Mouse (Mus musculus): Measurements from ENCODE around the gene R3hdm1. TPM values are rescaled to one million over a fixed set of nuclear protein-coding genes. Genes with fewer than 3 reads are reported as not detected.

R3hdm1 gene
- polyA plus RNA-seq, 1 experiment, result 151 TPM

GRCm38 (mm10) chr1:128062167-128062566 is 40.9 kb upstream of the R3hdm1 start:
- H3K27me3 ChIP-seq (ENCODE audit: control insufficient read depth, insufficient read depth, low read length, poor library complexity, severe bottlenecking), result no peaks in the 10 kb centered on the region
- H3K27ac ChIP-seq (ENCODE audit: insufficient read depth, low read length), result no peak overlapping the region
- H3K9ac ChIP-seq (ENCODE audit: low read depth, poor library complexity, severe bottlenecking), result no peak overlapping the region
- TF ChIP-seq POLR2A (IDR thresholded peaks at IDR 0.05; ENCODE audit: insufficient read depth, low read length), result no peak
- TF ChIP-seq CTCF (IDR thresholded peaks at IDR 0.05; ENCODE audit: low read depth, low read length), result no peak
- TF ChIP-seq EP300 (IDR thresholded peaks at IDR 0.05; ENCODE audit: insufficient read depth, low read depth, low read length), result no peak
- no peak overlapping the region for H3K4me3 ChIP-seq (ENCODE audit: low read depth, low read length)
- H3K4me1 ChIP-seq (ENCODE audit: control insufficient read depth, insufficient read depth, low read length), result no peaks in the 10 kb centered on the region
- peaks cover 2% of the 10 kb centered on the region; the same call in 1 of the 2 replicates for H3K9me3 ChIP-seq (replicated peaks; ENCODE audit: control insufficient read depth, insufficient read depth, low read length, poor library complexity, severe bottlenecking)
- no peaks in the 10 kb centered on the region; the same call in 1 of the 2 replicates for H3K36me3 ChIP-seq (ENCODE audit: control insufficient read depth, insufficient read depth, low read length, poor library complexity, severe bottlenecking)

DNA sequence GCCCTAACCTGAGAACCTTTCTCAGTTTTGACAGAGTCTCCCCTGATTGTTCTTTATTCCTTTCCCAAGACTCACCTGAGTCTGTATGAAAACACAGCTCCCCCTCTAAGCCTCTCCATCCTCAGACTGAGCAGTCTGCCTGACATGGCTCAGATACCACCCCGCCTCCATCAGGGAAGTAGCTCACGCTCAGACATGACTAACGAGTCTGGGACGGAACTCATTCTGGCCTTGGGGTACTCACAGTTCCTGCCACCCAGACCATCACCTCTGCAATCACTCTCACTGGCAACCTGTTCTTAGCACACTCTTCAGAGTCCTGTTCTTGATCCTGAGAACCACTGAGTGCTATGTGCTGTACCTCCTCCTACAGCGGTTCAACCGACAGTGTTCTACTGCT is 38.4 kb upstream of the R3hdm1 start:
- no peaks in the 10 kb centered on the region for H3K4me1 ChIP-seq (ENCODE audit: control insufficient read depth, insufficient read depth, low read length)
- H3K4me3 ChIP-seq (ENCODE audit: low read depth, low read length), result no peak overlapping the region
- H3K9me3 ChIP-seq (replicated peaks; ENCODE audit: control insufficient read depth, insufficient read depth, low read length, poor library complexity, severe bottlenecking), result peaks cover 3% of the 10 kb centered on the region; the same call in 1 of the 2 replicates
- TF ChIP-seq POLR2A (IDR thresholded peaks at IDR 0.05; ENCODE audit: insufficient read depth, low read length) (no peak), CTCF (IDR thresholded peaks at IDR 0.05; ENCODE audit: low read depth, low read length) (no peak), EP300 (IDR thresholded peaks at IDR 0.05; ENCODE audit: insufficient read depth, low read depth, low read length) (no peak)
- H3K27ac ChIP-seq (ENCODE audit: insufficient read depth, low read length), result no peak overlapping the region
- H3K36me3 ChIP-seq (ENCODE audit: control insufficient read depth, insufficient read depth, low read length, poor library complexity, severe bottlenecking), result no peaks in the 10 kb centered on the region; the same call in 1 of the 2 replicates
- no peak overlapping the region for H3K9ac ChIP-seq (ENCODE audit: low read depth, poor library complexity, severe bottlenecking)
- H3K27me3 ChIP-seq (ENCODE audit: control insufficient read depth, insufficient read depth, low read length, poor library complexity, severe bottlenecking), result no peaks in the 10 kb centered on the region

- TF ChIP-seq POLR2A (IDR thresholded peaks at IDR 0.05; ENCODE audit: insufficient read depth, low read length), result no peak
- no peak for TF ChIP-seq CTCF (IDR thresholded peaks at IDR 0.05; ENCODE audit: low read depth, low read length)
- TF ChIP-seq EP300 (IDR thresholded peaks at IDR 0.05; ENCODE audit: insufficient read depth, low read depth, low read length), result no peak
- Histone ChIP-seq H3K9me3 (replicated peaks; ENCODE audit: control insufficient read depth, insufficient read depth, low read length, poor library complexity, severe bottlenecking) (peaks cover 3% of the 10 kb centered on the region; the same call in 1 of the 2 replicates), H3K9ac (ENCODE audit: low read depth, poor library complexity, severe bottlenecking) (no peak overlapping the region), H3K4me3 (ENCODE audit: low read depth, low read length) (no peak overlapping the region), H3K36me3 (ENCODE audit: control insufficient read depth, insufficient read depth, low read length, poor library complexity, severe bottlenecking) (no peaks in the 10 kb centered on the region; the same call in 1 of the 2 replicates), H3K4me1 (ENCODE audit: control insufficient read depth, insufficient read depth, low read length) (no peaks in the 10 kb centered on the region), H3K27me3 (ENCODE audit: control insufficient read depth, insufficient read depth, low read length, poor library complexity, severe bottlenecking) (no peaks in the 10 kb centered on the region), H3K27ac (ENCODE audit: insufficient read depth, low read length) (no peak overlapping the region)
Observed at GRCm38 (mm10) chr1:128068945-128069397, 34.1 kb upstream of the R3hdm1 start.

GRCm38 (mm10) chr1:128070003-128070402 is 33.1 kb upstream of the R3hdm1 start:
- TF ChIP-seq CTCF (IDR thresholded peaks at IDR 0.05; ENCODE audit: low read depth, low read length) (no peak), POLR2A (IDR thresholded peaks at IDR 0.05; ENCODE audit: insufficient read depth, low read length) (no peak), EP300 (IDR thresholded peaks at IDR 0.05; ENCODE audit: insufficient read depth, low read depth, low read length) (no peak)
- Histone ChIP-seq H3K27me3 (ENCODE audit: control insufficient read depth, insufficient read depth, low read length, poor library complexity, severe bottlenecking) (no peaks in the 10 kb centered on the region), H3K9ac (ENCODE audit: low read depth, poor library complexity, severe bottlenecking) (no peak overlapping the region), H3K4me1 (ENCODE audit: control insufficient read depth, insufficient read depth, low read length) (no peaks in the 10 kb centered on the region), H3K27ac (ENCODE audit: insufficient read depth, low read length) (no peak overlapping the region), H3K9me3 (replicated peaks; ENCODE audit: control insufficient read depth, insufficient read depth, low read length, poor library complexity, severe bottlenecking) (peaks cover 3% of the 10 kb centered on the region; the same call in 1 of the 2 replicates), H3K4me3 (ENCODE audit: low read depth, low read length) (no peak overlapping the region), H3K36me3 (ENCODE audit: control insufficient read depth, insufficient read depth, low read length, poor library complexity, severe bottlenecking) (peaks cover 3% of the 10 kb centered on the region; the same call in 1 of the 2 replicates)

DNA sequence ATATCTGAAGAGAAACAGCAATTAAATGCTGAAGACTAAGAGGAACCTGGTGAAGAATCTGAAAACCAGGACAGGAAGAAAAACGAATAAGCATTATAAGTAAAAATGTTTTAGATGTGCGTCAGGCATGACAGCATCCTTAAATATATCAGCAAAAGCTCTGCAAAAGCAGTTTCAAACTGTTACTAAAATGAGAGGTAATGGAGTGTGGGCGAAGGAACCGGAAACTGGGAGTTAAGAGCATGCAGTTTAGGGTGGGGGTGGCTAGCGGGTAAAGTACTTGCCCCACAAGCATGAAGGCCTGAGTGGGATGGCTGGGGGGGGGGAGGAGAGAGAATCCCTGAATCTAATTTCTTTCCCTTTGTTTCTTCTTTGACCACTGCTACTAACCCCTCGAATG is 30.1 kb upstream of the R3hdm1 start:
- H3K4me1 ChIP-seq (ENCODE audit: control insufficient read depth, insufficient read depth, low read length), result no peaks in the 10 kb centered on the region
- no peaks in the 10 kb centered on the region for H3K9me3 ChIP-seq (replicated peaks; ENCODE audit: control insufficient read depth, insufficient read depth, low read length, poor library complexity, severe bottlenecking)
- no peak overlapping the region for H3K27ac ChIP-seq (ENCODE audit: insufficient read depth, low read length)
- H3K36me3 ChIP-seq (ENCODE audit: control insufficient read depth, insufficient read depth, low read length, poor library complexity, severe bottlenecking), result peaks cover 3% of the 10 kb centered on the region
- H3K27me3 ChIP-seq (ENCODE audit: control insufficient read depth, insufficient read depth, low read length, poor library complexity, severe bottlenecking), result no peaks in the 10 kb centered on the region
- no peak overlapping the region for H3K9ac ChIP-seq (ENCODE audit: low read depth, poor library complexity, severe bottlenecking)
- H3K4me3 ChIP-seq (ENCODE audit: low read depth, low read length), result no peak overlapping the region
- TF ChIP-seq CTCF (IDR thresholded peaks at IDR 0.05; ENCODE audit: low read depth, low read length) (no peak), POLR2A (IDR thresholded peaks at IDR 0.05; ENCODE audit: insufficient read depth, low read length) (no peak), EP300 (IDR thresholded peaks at IDR 0.05; ENCODE audit: insufficient read depth, low read depth, low read length) (no peak)

- Histone ChIP-seq H3K4me1 (ENCODE audit: control insufficient read depth, insufficient read depth, low read length) (no peaks in the 10 kb centered on the region), H3K36me3 (ENCODE audit: control insufficient read depth, insufficient read depth, low read length, poor library complexity, severe bottlenecking) (peaks cover 3% of the 10 kb centered on the region), H3K27ac (ENCODE audit: insufficient read depth, low read length) (no peak overlapping the region), H3K4me3 (ENCODE audit: low read depth, low read length) (no peak overlapping the region), H3K27me3 (ENCODE audit: control insufficient read depth, insufficient read depth, low read length, poor library complexity, severe bottlenecking) (no peaks in the 10 kb centered on the region), H3K9ac (ENCODE audit: low read depth, poor library complexity, severe bottlenecking) (no peak overlapping the region), H3K9me3 (replicated peaks; ENCODE audit: control insufficient read depth, insufficient read depth, low read length, poor library complexity, severe bottlenecking) (no peaks in the 10 kb centered on the region)
- TF ChIP-seq POLR2A (IDR thresholded peaks at IDR 0.05; ENCODE audit: insufficient read depth, low read length), result no peak
- no peak for TF ChIP-seq EP300 (IDR thresholded peaks at IDR 0.05; ENCODE audit: insufficient read depth, low read depth, low read length)
- no peak for TF ChIP-seq CTCF (IDR thresholded peaks at IDR 0.05; ENCODE audit: low read depth, low read length)
Observed at GRCm38 (mm10) chr1:128076791-128077479, 26.2 kb upstream of the R3hdm1 start.
